Mouse (Mus musculus) lung, postnatal 0 days (tissue): ENCODE results near the gene Tax1bp3. TPM values are rescaled to one million over a fixed set of nuclear protein-coding genes. Genes with fewer than 3 reads are reported as not detected.

Source experiments
- ATAC-seq: fragments of 200-750 bp; cut with Nextera tagmentation; 2 replicates; pipeline ENCODE4 v1.8.0; 2017; ENCODE audit warnings: moderate library complexity
- DNase-seq: peaks from one replicate; pipeline ENCODE4 v3.0.0-alpha.2; 2016; ENCODE audit warnings: low spot score
- H3K27ac ChIP-seq: fragments of 300-500 bp; sonication (generic); 2 replicates; pipeline ENCODE4 v1.5.1; 2014; ENCODE audit warnings: antibody characterized with exemption, mild to moderate bottlenecking, low read length, mixed read lengths
- H3K27me3 ChIP-seq: fragments of 300-500 bp; sonication (generic); replicated peaks from 2 replicates; pipeline ENCODE4 v1.6.1; 2014; ENCODE audit warnings: low read length, mixed read lengths; ENCODE audit not compliant: insufficient read depth
- H3K36me3 ChIP-seq: fragments of 300-500 bp; sonication (generic); 2 replicates; pipeline ENCODE4 v1.6.1; 2014; ENCODE audit warnings: low read length, mixed read lengths; ENCODE audit not compliant: insufficient read depth
- H3K4me1 ChIP-seq: fragments of 300-500 bp; sonication (generic); 2 replicates; pipeline ENCODE4 v1.6.1; 2014; ENCODE audit warnings: antibody characterized with exemption, low read depth, low read length, mixed read lengths; ENCODE audit not compliant: insufficient read depth
- H3K4me2 ChIP-seq: fragments of 300-500 bp; sonication (generic); replicated peaks from 2 replicates; pipeline ENCODE4 v1.6.1; 2014; ENCODE audit warnings: low read depth, mild to moderate bottlenecking, low read length, moderate library complexity, mixed read lengths
- H3K4me3 ChIP-seq: fragments of 300-500 bp; sonication (generic); 2 replicates; pipeline ENCODE4 v1.5.1; 2014; ENCODE audit warnings: low read depth, low read length
- H3K9ac ChIP-seq: fragments of 300-500 bp; sonication (generic); replicated peaks from 2 replicates; pipeline ENCODE4 v1.6.1; 2014; ENCODE audit warnings: low read depth, mild to moderate bottlenecking
- H3K9me3 ChIP-seq: fragments of 300-500 bp; sonication (generic); 2 replicates; pipeline ENCODE4 v1.6.1; 2016; ENCODE audit warnings: low read length, mixed read lengths
- CTCF ChIP-seq: IDR thresholded peaks from 2 replicates; pipeline ENCODE4 v1.5.1; 2016; ENCODE audit warnings: antibody characterized with exemption, mild to moderate bottlenecking
- EP300 ChIP-seq: IDR thresholded peaks from 2 replicates; pipeline ENCODE4 v1.6.1; 2016; ENCODE audit warnings: antibody characterized with exemption, mild to moderate bottlenecking, control low read depth
- WGBS: fragments of 180-500 bp; shearing (Covaris S2); extraction: QIAGEN DNeasy Blood & Tissue Kit; methylation state at CpG from one replicate; pipeline ENCODE4 v1.1.7; 2014; 5-methylcytosine and 5-hydroxymethylcytosine counted together
- polyA plus RNA-seq: library from polyadenylated mRNA; unstranded; fragments of >200 nt; fragmentation: Nextera tagmentation; extraction: Ambion mirVana; gene quantifications from 2 replicates; pipeline ENCODE4 v1.2.1, GENCODE M21; 2015

The Tax1bp3 gene
- polyA plus RNA-seq, 1 experiment from 2014 or later, result 379 TPM

DNA sequence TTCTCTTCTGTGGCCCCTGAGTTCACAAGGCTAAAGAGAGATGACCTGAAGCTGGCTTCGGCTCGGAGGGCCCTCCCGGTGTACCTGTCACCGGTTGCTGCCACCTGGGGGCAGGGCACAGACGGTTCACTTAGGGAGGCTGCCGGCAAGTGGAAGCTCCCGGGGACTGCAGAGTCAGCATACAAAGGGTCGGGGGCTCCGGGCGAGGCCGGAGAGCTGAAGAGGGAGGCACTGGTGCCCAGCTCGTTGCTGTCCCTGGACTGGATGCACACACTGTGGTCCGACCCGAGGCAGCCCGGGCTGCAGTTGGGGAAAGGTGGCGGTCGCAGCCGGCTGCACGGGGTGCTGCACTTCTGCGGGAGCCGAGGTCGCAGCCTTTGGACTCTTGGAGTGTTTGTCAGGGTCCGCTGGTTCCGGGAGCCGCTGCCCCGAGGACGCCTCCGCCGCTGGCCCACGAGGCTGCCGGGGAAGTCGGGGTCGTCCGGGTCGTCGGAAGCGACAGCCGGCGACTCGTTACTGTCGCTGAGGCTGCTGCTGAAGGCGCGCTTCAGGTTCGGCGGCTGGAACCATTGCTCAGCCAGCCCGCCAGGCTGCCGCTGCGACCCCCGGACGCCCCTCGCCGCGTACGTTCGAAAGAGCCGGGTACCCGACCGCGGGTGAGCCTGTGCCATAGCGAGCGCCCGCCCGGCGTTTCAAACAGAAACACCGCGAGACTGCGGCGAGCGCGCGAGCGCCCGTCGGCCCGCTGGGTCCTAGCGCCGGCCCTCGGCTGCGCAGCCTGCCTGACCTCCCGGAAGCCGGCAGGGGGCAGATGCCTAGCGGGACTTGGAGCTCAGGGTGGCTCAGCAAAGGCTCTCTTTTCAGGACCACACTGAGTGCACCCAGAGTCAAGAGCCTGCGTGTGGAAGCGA, 39.0 kb upstream of the Tax1bp3 start, which contains the start of gene Haspin:
Gene Haspin (minus strand): TSS at position 704 of the 911 bp plus-strand sequence.
- TF ChIP-seq CTCF (peak; percentile 99), EP300 (no peak)
- Histone ChIP-seq H3K27me3 (no peaks in the 10 kb centered on the region), H3K4me1 (no peaks in the 10 kb centered on the region; the same call in 1 of the 2 replicates), H3K9ac (peak within 1 kb of the TSS; percentile 48), H3K4me2 (peak within 1 kb of the TSS; percentile 95), H3K27ac (no peak within 1 kb of the TSS), H3K9me3 (no peaks in the 10 kb centered on the region), H3K4me3 (peak within 1 kb of the TSS; percentile 86), H3K36me3 (no peaks in the 10 kb centered on the region)
- peak; percentile 98 for ATAC-seq
- WGBS, result under 1% methylated on average over 84 of the region's 84 CpGs
- DNase-seq, result peak; percentile 96

DNA sequence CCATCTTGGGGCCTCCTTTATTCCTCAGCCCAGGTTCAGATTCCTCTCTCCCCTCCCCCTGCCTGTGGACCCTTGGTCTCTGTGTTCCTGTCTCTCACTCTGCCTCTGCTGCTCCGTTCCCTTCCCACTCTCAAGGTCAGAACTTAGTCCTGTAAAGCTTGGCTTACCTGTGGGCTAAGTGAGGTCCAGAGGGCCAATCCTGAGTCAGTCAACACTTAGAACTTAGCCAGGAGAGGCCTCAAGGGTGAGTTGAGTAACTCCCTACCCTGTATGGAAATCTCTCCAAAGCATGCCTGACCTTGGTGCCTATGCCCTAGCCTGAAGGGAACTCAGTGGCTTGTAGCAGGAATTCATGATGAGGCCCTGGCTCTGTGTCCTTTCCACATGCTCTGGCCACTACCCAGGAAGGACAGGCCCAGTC, 32.6 kb upstream of the Tax1bp3 start:
- no peaks in the 10 kb centered on the region for H3K36me3 ChIP-seq
- no peak overlapping the region for H3K4me2 ChIP-seq
- 45% methylated on average over 1 of the region's 1 CpGs for WGBS
- TF ChIP-seq CTCF (no peak), EP300 (peak; percentile 22; the same call in 1 of the 2 replicates)
- DNase-seq, result peak; percentile 88
- H3K9me3 ChIP-seq, result no peaks in the 10 kb centered on the region
- H3K4me3 ChIP-seq, result no peak overlapping the region
- no peak overlapping the region for H3K9ac ChIP-seq
- ATAC-seq, result peak; percentile 97
- no peaks in the 10 kb centered on the region; the same call in 1 of the 2 replicates for H3K4me1 ChIP-seq
- H3K27ac ChIP-seq, result peak overlapping the region; percentile 43; the same call in 1 of the 2 replicates
- H3K27me3 ChIP-seq, result no peaks in the 10 kb centered on the region

- no peaks in the 10 kb centered on the region for H3K9me3 ChIP-seq
- DNase-seq, result no peak
- ATAC-seq, result no peak
- H3K27ac ChIP-seq, result no peak overlapping the region
- no peak overlapping the region for H3K9ac ChIP-seq
- H3K4me3 ChIP-seq, result no peak overlapping the region
- TF ChIP-seq EP300 (no peak), CTCF (no peak)
- H3K4me1 ChIP-seq, result no peaks in the 10 kb centered on the region; the same call in 1 of the 2 replicates
- H3K27me3 ChIP-seq, result no peaks in the 10 kb centered on the region
- H3K4me2 ChIP-seq, result no peak overlapping the region
- no peaks in the 10 kb centered on the region for H3K36me3 ChIP-seq
- WGBS, result 53% methylated on average over 11 of the region's 11 CpGs
These were observed 30.6 kb upstream of the Tax1bp3 start for GRCm38 (mm10) chr11:73146026-73146974.

DNA sequence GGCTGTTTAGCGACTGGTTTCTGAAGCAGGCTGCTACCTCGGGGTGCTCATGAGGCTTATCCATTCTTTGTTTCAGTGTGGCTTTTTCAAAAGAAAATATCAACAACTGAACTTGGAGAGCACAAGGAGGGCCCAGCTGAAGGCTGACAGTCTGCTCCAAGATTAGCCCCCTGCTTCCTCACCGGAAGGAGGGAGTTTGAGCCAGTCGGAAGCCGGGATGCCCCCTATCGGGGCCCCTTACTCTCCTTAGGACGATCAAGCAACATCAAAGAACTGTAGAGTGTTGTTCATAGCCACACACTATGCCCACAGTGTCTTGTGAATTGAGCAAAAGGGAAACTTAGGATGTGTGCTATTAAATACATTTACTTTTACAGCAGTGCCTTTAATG, 29.9 kb upstream of the Tax1bp3 start:
- 44% methylated on average over 7 of the region's 7 CpGs for WGBS
- no peak overlapping the region for H3K4me3 ChIP-seq
- H3K27me3 ChIP-seq, result no peaks in the 10 kb centered on the region
- H3K9ac ChIP-seq, result no peak overlapping the region
- H3K27ac ChIP-seq, result no peak overlapping the region
- H3K4me2 ChIP-seq, result no peak overlapping the region
- no peak for ATAC-seq
- no peaks in the 10 kb centered on the region for H3K9me3 ChIP-seq
- TF ChIP-seq CTCF (no peak), EP300 (no peak)
- no peaks in the 10 kb centered on the region for H3K36me3 ChIP-seq
- no peaks in the 10 kb centered on the region; the same call in 1 of the 2 replicates for H3K4me1 ChIP-seq
- no peak for DNase-seq

DNA sequence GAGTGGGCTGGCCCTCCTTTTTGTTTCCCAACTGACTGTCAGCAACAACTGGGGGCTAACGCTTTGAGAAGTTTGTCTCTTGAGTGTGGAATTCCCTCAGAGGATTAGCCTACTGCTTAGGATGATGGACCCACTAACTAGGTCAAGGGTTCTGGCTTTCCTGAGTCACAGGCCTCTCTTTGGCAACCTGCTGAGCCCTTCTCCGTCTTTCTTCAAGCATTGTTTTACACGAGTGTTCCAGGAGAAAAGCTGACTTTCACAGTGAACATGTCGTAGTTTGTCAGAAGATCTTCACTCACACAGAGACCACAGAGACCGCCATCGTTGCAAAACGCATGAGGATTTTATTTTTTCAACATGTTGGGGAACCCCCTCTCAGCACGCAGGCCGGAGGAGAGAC, 28.7 kb upstream of the Tax1bp3 start:
- no peaks in the 10 kb centered on the region; the same call in 1 of the 2 replicates for H3K4me1 ChIP-seq
- H3K27ac ChIP-seq, result no peak overlapping the region
- no peaks in the 10 kb centered on the region for H3K27me3 ChIP-seq
- no peak overlapping the region for H3K4me2 ChIP-seq
- no peak for DNase-seq
- ATAC-seq, result no peak
- no peak overlapping the region for H3K4me3 ChIP-seq
- no peak overlapping the region for H3K9ac ChIP-seq
- no peaks in the 10 kb centered on the region for H3K9me3 ChIP-seq
- H3K36me3 ChIP-seq, result no peaks in the 10 kb centered on the region
- 74% methylated on average over 9 of the region's 9 CpGs for WGBS
- TF ChIP-seq CTCF (no peak), EP300 (no peak)

- WGBS, result 70% methylated on average over 6 of the region's 6 CpGs
- Histone ChIP-seq H3K9me3 (no peaks in the 10 kb centered on the region), H3K27me3 (no peaks in the 10 kb centered on the region)
These were observed 21.8 kb upstream of the Tax1bp3 start for GRCm38 (mm10) chr11:73155071-73155470.

More at GRCm38 (mm10) chr11:73155071-73155470, 21.8 kb upstream of the Tax1bp3 start:
- Histone ChIP-seq H3K4me1 (no peaks in the 10 kb centered on the region), H3K9ac (no peak overlapping the region), H3K27ac (no peak overlapping the region), H3K4me3 (no peak overlapping the region), H3K4me2 (no peak overlapping the region), H3K36me3 (no peaks in the 10 kb centered on the region)
- DNase-seq (no peak), ATAC-seq (no peak)
- no peak for TF ChIP-seq CTCF
- no peak for TF ChIP-seq EP300
